Mouse (Mus musculus) stomach, postnatal 0 days (tissue): ENCODE data around the gene Mrpl43. TPM values are rescaled to one million over a fixed set of nuclear protein-coding genes. Genes with fewer than 3 reads are reported as not detected.

Source experiments
- ATAC-seq: fragments of 200-750 bp; cut with Nextera tagmentation; 2 replicates; pipeline ENCODE4 v1.8.0; 2017; ENCODE audit not compliant: low FRiP score, low TSS enrichment
- DNase-seq: peaks from one replicate; pipeline ENCODE4 v3.0.0-alpha.2; 2016; ENCODE audit warnings: low spot score
- H3K27ac ChIP-seq: fragments of 300-500 bp; sonication (generic); replicated peaks from 2 replicates; pipeline ENCODE4 v1.5.1; 2014; ENCODE audit warnings: mild to moderate bottlenecking, control low read depth
- H3K27me3 ChIP-seq: fragments of 300-500 bp; sonication (generic); 2 replicates; pipeline ENCODE4 v1.6.1; 2014; ENCODE audit warnings: low read length; ENCODE audit not compliant: control insufficient read depth, insufficient read depth
- H3K36me3 ChIP-seq: fragments of 300-500 bp; sonication (generic); 2 replicates; pipeline ENCODE4 v1.6.1; 2014; ENCODE audit warnings: low read length, mixed read lengths; ENCODE audit not compliant: control insufficient read depth, insufficient read depth
- H3K4me1 ChIP-seq: fragments of 300-500 bp; sonication (generic); replicated peaks from 2 replicates; pipeline ENCODE4 v1.6.1; 2014; ENCODE audit warnings: antibody characterized with exemption; ENCODE audit not compliant: control insufficient read depth, insufficient read depth
- H3K4me2 ChIP-seq: fragments of 300-500 bp; sonication (generic); replicated peaks from 2 replicates; pipeline ENCODE4 v1.6.1; 2014; ENCODE audit warnings: low read depth, mild to moderate bottlenecking, control low read depth, moderate library complexity
- H3K4me3 ChIP-seq: fragments of 300-500 bp; sonication (generic); 2 replicates; pipeline ENCODE4 v1.5.1; 2014; ENCODE audit warnings: low read depth, low read length, control low read depth
- H3K9ac ChIP-seq: fragments of 300-500 bp; sonication (generic); 2 replicates; pipeline ENCODE4 v1.6.1; 2014; ENCODE audit warnings: mild to moderate bottlenecking, low read length, control low read depth, mixed read lengths
- H3K9me3 ChIP-seq: fragments of 300-500 bp; sonication (generic); 2 replicates; pipeline ENCODE4 v1.6.1; 2016; ENCODE audit warnings: low read length; ENCODE audit not compliant: control insufficient read depth
- CTCF ChIP-seq: IDR thresholded peaks from 2 replicates; pipeline ENCODE4 v1.5.1; 2016; ENCODE audit warnings: antibody characterized with exemption, low read depth, mild to moderate bottlenecking, moderate library complexity
- EP300 ChIP-seq: optimal IDR thresholded peaks from 2 replicates; pipeline ENCODE3; 2016; ENCODE audit warnings: antibody characterized with exemption
- WGBS: fragments of 180-500 bp; shearing (Covaris S2); extraction: QIAGEN DNeasy Blood & Tissue Kit; methylation state at CpG from one replicate; pipeline ENCODE4 v1.1.7; 2014; 5-methylcytosine and 5-hydroxymethylcytosine counted together
- polyA plus RNA-seq: library from polyadenylated mRNA; unstranded; fragments of >200 nt; fragmentation: Nextera tagmentation; extraction: Ambion mirVana; gene quantifications from 2 replicates; pipeline ENCODE4 v1.2.1, GENCODE M21; 2015

Mrpl43 gene
- polyA plus RNA-seq, 1 experiment from 2014 or later: 67.2 TPM

DNA sequence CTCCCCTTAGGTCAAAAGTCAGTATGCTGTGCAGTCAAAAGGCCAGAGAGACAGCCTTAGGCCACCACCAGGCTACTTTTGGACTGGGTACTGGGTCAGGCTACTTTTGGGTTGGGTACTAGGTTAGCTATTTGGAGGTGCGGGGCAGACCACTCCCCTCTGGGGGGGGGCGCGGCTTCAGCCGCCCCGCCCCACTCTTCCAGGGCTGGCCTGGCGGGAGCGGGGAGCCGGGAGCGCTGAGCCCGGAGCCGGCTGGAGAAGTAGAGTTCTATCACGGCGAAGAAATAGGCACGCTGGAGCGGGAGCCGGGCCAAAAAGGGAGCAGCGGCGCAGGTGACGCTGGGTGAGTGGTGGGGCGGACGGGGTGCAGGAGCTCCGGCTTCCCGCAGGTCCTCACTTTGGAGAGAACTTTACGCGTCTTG lies 8.8 kb upstream of the Mrpl43 start:
- peaks cover 5% of the 10 kb centered on the region; the same call in 1 of the 2 replicates for H3K4me1 ChIP-seq
- H3K9me3 ChIP-seq: no peaks in the 10 kb centered on the region
- ATAC-seq (peak; percentile 49), DNase-seq (peak; percentile 82)
- WGBS: 0% methylated on average over 22 of the region's 25 CpGs
- peak overlapping the region; percentile 99 for H3K27ac ChIP-seq
- peaks cover 3% of the 10 kb centered on the region; the same call in 1 of the 2 replicates for H3K36me3 ChIP-seq
- TF ChIP-seq CTCF: no peak
- TF ChIP-seq EP300: no peak
- H3K4me2 ChIP-seq: peak overlapping the region; percentile 95
- peak overlapping the region; percentile 85 for H3K9ac ChIP-seq
- H3K27me3 ChIP-seq: no peaks in the 10 kb centered on the region
- H3K4me3 ChIP-seq: peak overlapping the region; percentile 63

DNA sequence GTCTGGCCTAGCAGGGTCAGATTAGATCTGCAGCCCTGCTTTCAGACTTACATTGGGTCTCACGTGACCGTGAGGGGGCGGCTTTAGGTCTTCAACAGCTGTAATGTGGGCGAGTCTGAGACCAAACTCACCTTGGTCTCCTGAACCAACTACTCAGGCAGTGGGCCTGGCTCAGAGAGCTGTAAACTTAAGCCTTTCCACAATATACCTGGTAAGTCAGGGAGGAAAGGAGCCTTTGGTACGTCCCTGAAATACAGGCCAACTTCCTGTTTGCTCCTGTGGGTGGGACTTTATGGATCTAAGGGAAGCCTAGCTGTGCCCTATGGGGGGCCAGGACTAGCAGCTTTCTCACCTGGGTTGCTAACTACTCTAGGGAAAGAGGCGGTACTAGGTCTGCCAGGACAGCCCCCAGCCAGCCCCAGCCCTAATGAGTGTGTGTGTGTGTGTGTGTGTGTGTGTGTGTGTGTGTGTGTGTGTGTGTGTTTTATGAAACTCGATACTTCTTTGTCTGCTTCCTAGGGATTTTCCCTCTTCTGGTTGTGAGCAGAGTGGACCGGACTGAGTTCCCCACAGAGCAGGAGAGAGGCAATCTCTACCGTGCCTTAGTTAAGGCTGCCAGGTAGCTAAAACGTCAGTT lies 8.2 kb upstream of the Mrpl43 start, which contains the start of gene Lzts2:
TSS of gene Lzts2 (plus strand) at position 80 of the 637 bp plus-strand sequence.
- Histone ChIP-seq H3K9ac (peak within 1 kb of the TSS; percentile 85), H3K9me3 (no peaks in the 10 kb centered on the region), H3K27me3 (no peaks in the 10 kb centered on the region), H3K4me3 (peak within 1 kb of the TSS; percentile 63), H3K4me1 (peaks cover 5% of the 10 kb centered on the region; the same call in 1 of the 2 replicates), H3K36me3 (peaks cover 3% of the 10 kb centered on the region; the same call in 1 of the 2 replicates), H3K27ac (peak within 1 kb of the TSS; percentile 99), H3K4me2 (peak within 1 kb of the TSS; percentile 95)
- DNase-seq: peak; percentile 87
- TF ChIP-seq EP300: no peak
- no peak for TF ChIP-seq CTCF
- peak; percentile 82 for ATAC-seq
- 3% methylated on average over 10 of the region's 10 CpGs for WGBS

DNA sequence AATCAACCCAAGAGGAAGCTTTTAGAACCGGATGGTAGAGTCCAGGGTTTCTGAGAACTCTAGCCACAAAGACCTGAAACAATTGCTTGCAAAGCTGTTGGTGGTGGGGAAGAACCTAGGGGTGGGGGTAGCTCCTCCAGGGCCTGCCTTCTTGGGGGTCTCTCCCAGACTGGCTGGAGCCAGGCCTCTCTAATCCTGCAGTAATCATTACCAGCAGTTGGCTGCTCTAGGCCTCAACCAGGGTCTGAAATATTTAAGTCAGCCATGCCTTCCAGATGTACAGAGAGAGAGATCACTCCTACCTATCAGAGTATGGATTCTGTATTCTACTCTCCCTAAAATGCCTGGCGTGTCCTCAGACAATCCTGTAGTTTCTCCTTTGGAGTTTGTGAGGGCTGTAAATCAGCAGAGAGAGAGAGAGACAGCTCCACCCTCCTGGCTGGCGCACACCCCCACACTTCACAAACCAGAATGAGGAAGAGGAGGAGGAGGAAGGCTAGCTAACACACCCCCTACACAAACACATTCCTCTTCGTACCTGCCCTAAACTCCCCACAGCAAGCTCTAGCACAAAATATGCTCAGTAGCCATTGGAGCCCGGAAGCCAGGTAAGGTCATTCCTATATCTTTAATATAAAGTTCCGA lies 7.5 kb upstream of the Mrpl43 start:
- WGBS: 43% methylated on average over 6 of the region's 6 CpGs
- ATAC-seq: no peak
- TF ChIP-seq CTCF: no peak
- TF ChIP-seq EP300: no peak
- Histone ChIP-seq H3K4me2 (peak overlapping the region; percentile 95), H3K4me1 (peaks cover 5% of the 10 kb centered on the region; the same call in 1 of the 2 replicates), H3K36me3 (peaks cover 3% of the 10 kb centered on the region; the same call in 1 of the 2 replicates), H3K4me3 (no peak overlapping the region), H3K27me3 (no peaks in the 10 kb centered on the region), H3K27ac (peak overlapping the region; percentile 99), H3K9ac (peak overlapping the region; percentile 45), H3K9me3 (no peaks in the 10 kb centered on the region)
- DNase-seq: peak; percentile 50

DNA sequence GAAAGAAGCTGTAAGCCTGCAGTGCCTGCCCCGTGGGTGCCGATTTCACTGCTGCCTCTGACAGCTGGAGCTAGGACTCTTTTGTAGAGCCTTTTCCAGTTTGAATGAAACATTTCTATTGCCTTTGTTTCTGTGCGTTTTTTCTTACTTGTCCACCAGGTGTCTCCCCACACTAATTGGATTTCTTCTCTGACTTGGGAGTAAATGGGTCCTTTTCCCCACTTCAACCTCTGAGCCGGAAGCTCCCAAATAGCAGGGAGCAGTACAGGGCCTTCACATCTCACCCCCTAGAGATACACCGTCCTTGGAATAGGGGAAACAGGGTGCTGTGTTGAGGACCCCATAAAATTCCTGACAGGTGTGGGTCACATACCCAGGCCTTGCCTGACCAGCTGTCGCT lies 6.4 kb upstream of the Mrpl43 start:
- WGBS: 29% methylated on average over 6 of the region's 6 CpGs
- ATAC-seq (no peak), DNase-seq (no peak)
- peak; percentile 83 for TF ChIP-seq CTCF
- no peak for TF ChIP-seq EP300
- Histone ChIP-seq H3K27me3 (no peaks in the 10 kb centered on the region), H3K27ac (peak overlapping the region; percentile 76), H3K9ac (no peak overlapping the region), H3K36me3 (peaks cover 3% of the 10 kb centered on the region; the same call in 1 of the 2 replicates), H3K4me2 (no peak overlapping the region), H3K4me3 (no peak overlapping the region), H3K9me3 (no peaks in the 10 kb centered on the region), H3K4me1 (peaks cover 5% of the 10 kb centered on the region; the same call in 1 of the 2 replicates)

DNA sequence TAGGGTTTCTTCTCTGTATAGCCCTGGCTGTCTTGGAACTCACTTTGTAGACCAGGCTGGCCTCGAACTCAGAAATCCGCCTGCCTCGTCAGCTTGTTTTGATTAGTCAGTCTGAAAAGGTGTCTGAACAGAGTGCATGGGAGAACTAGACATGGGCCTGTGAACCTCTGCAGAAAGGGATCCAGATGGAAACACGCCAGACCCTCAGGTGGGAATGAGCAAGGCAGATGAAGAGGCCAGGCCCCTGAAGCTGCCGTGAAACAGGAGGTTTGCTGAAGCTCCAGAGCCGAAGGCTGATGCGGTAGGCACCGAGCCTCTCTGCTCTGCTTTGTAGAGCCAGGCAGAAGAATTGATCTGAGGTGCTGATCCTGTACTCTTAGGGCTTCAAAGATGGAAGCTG lies 6.0 kb upstream of the Mrpl43 start:
- DNase-seq (no peak), ATAC-seq (no peak)
- H3K27ac ChIP-seq: no peak overlapping the region
- H3K4me1 ChIP-seq: peaks cover 5% of the 10 kb centered on the region; the same call in 1 of the 2 replicates
- no peak overlapping the region for H3K9ac ChIP-seq
- peaks cover 3% of the 10 kb centered on the region; the same call in 1 of the 2 replicates for H3K36me3 ChIP-seq
- H3K4me3 ChIP-seq: no peak overlapping the region
- H3K4me2 ChIP-seq: no peak overlapping the region
- WGBS: 86% methylated on average over 8 of the region's 8 CpGs
- H3K27me3 ChIP-seq: no peaks in the 10 kb centered on the region
- TF ChIP-seq CTCF (no peak), EP300 (no peak)
- no peaks in the 10 kb centered on the region for H3K9me3 ChIP-seq
